Mouse (Mus musculus): Measurements from ENCODE around the gene Lrrc4. TPM values are rescaled to one million over a fixed set of nuclear protein-coding genes. Genes with fewer than 3 reads are reported as not detected.

Gene Lrrc4
- total and polyA plus RNA-seq, 3 experiments, result 0.11 TPM; not detected in 2

DNA sequence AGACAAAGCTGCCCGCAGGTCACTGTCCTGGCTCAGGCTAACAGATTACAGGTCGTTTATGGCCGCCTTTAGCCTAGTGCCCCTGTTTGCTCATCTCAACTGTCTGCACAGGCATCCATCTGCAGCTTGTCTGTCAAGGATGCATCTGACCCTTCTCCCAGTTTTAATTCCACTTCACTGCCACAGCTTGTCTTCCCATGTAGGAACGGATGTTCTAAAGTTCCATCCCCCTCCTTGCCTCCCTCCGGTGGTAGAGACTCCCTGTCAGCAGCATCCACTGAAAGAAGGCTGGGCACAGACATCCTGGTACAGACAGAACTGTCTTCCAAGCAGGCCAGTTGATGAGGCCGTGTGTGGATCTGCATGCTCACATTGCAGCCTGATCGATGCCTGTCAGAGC lies 20.8 kb upstream of the Lrrc4 start:
- H3K4me3 ChIP-seq (ENCODE audit: low read depth, low read length), result no peak overlapping the region
- peaks cover 16% of the 10 kb centered on the region for H3K4me1 ChIP-seq (ENCODE audit: insufficient read depth, low read depth, low read length)
- no peaks in the 10 kb centered on the region for H3K27me3 ChIP-seq (ENCODE audit: insufficient read depth, low read length)
- peaks cover 80% of the 10 kb centered on the region for H3K36me3 ChIP-seq (replicated peaks)
- no peak for TF ChIP-seq TAL1 (conservative IDR thresholded peaks at IDR 0.05; ENCODE audit: low read depth, low read length)
- TF ChIP-seq GATA2 (IDR thresholded peaks at IDR 0.05; ENCODE audit: borderline replicate concordance, low read depth, low read length), result no peak
- ATAC-seq (ENCODE audit: extremely low read depth, insufficient number of reproducible peaks, low FRiP score, poor library complexity, severe bottlenecking), result no peak
- no peaks in the 10 kb centered on the region for H3K9me3 ChIP-seq (replicated peaks)
- DNase-seq (ENCODE audit: low spot score), result no peak

DNA sequence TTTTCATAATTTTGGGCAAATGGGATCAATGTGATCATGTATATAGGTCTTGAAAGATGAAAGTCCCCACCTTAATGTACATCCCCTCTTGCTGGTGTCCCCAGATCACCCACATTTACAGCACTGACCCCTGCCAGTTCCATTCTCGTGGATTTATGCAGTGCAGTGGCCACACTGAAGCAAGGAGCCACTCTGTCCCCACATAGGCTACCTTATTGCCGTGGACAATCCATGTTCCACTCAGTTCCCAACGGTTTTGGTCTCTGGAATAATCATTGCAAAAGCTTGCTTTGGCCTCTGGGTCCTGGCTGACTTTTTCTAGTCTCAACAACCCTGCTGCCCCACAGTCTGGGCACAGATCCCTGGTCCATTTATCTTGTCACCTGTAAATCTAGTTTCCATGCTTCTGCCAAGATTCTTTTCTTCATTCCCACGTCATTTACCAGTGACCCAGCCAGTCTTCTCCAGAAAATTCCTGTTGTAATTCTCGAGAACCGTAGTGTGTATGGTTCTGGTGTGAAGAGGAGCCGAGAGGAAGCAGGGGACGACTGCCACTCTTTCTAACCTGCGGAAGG lies 18.9 kb upstream of the Lrrc4 start:
- TF ChIP-seq GATA1 (IDR thresholded peaks at IDR 0.05; ENCODE audit: borderline replicate concordance, low read length), result no peak
- TF ChIP-seq GATA2 (IDR thresholded peaks at IDR 0.05; ENCODE audit: borderline replicate concordance, low read depth, low read length), result no peak
- no peak for TF ChIP-seq POLR2AphosphoS5 (IDR thresholded peaks at IDR 0.05; ENCODE audit: insufficient replicate concordance, low read depth, low read length)
- no peak for TF ChIP-seq CTCF (IDR thresholded peaks at IDR 0.05; ENCODE audit: low read depth, low read length)
- no peak for TF ChIP-seq TAL1 (conservative IDR thresholded peaks at IDR 0.05; ENCODE audit: low read depth, low read length)
- Histone ChIP-seq H3K36me3 (replicated peaks) (peaks cover 73% of the 10 kb centered on the region), H3K27me3 (ENCODE audit: insufficient read depth, low read length) (no peaks in the 10 kb centered on the region), H3K4me1 (ENCODE audit: insufficient read depth, low read depth, low read length) (peaks cover 4% of the 10 kb centered on the region; the same call in 1 of the 2 replicates), H3K4me3 (ENCODE audit: low read depth, low read length) (no peak overlapping the region), H3K9me3 (replicated peaks) (no peaks in the 10 kb centered on the region)
- no peak for DNase-seq (ENCODE audit: low spot score)
- no peak for ATAC-seq (ENCODE audit: extremely low read depth, insufficient number of reproducible peaks, low FRiP score, poor library complexity, severe bottlenecking)

DNA sequence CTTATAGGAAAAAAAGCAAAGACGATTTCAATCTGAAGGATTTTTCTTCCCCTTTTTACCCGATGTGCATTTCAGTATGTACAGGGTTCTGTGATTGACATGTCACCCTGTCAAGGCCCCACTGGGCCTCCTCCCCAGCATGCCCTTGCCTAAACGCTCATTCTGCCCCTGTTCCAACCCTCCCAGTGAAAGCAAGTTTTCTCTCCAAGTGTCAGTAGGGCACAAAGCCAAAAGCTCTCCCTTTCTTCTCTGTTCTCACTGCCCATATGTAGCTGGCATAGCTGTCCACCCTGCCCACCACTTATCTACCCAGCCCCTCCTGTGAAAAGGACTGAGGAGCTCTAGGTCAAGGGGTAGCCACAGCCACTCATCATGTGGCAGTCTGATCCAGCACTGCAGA lies 17.8 kb upstream of the Lrrc4 start:
- DNase-seq (ENCODE audit: low spot score) (no peak), ATAC-seq (ENCODE audit: extremely low read depth, insufficient number of reproducible peaks, low FRiP score, poor library complexity, severe bottlenecking) (no peak)
- Histone ChIP-seq H3K27me3 (ENCODE audit: insufficient read depth, low read length) (no peaks in the 10 kb centered on the region), H3K36me3 (replicated peaks) (peaks cover 69% of the 10 kb centered on the region), H3K4me1 (ENCODE audit: insufficient read depth, low read depth, low read length) (peaks cover 4% of the 10 kb centered on the region; the same call in 1 of the 2 replicates), H3K4me3 (ENCODE audit: low read depth, low read length) (no peak overlapping the region), H3K9me3 (replicated peaks) (no peaks in the 10 kb centered on the region)
- TF ChIP-seq CTCF (IDR thresholded peaks at IDR 0.05; ENCODE audit: low read depth, low read length) (no peak), GATA2 (IDR thresholded peaks at IDR 0.05; ENCODE audit: borderline replicate concordance, low read depth, low read length) (no peak), POLR2AphosphoS5 (IDR thresholded peaks at IDR 0.05; ENCODE audit: insufficient replicate concordance, low read depth, low read length) (no peak), TAL1 (conservative IDR thresholded peaks at IDR 0.05; ENCODE audit: low read depth, low read length) (no peak), GATA1 (IDR thresholded peaks at IDR 0.05; ENCODE audit: borderline replicate concordance, low read length) (no peak)

DNA sequence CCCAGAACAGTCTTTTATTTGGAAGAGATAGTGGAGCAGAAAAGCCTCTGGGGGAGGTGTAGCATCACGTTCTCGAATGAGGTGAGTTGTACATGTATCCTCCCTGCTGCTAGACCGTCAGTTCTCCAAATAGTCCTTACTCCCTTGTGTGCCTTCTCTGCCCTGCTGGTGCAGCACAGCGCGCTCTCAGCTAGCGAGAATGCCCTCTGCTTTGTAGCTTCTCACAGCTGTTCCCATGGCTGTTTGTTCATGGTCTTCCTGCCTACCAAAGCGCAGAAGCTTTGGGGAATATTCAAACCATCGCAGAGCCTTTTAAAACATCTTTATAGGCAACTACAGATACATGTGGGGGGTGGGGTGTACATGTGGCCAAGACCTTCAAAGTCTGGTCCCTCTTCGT lies 17.3 kb upstream of the Lrrc4 start:
- DNase-seq (ENCODE audit: low spot score), result no peak
- no peak for ATAC-seq (ENCODE audit: extremely low read depth, insufficient number of reproducible peaks, low FRiP score, poor library complexity, severe bottlenecking)
- Histone ChIP-seq H3K9me3 (replicated peaks) (no peaks in the 10 kb centered on the region), H3K4me1 (ENCODE audit: insufficient read depth, low read depth, low read length) (peaks cover 4% of the 10 kb centered on the region; the same call in 1 of the 2 replicates), H3K4me3 (ENCODE audit: low read depth, low read length) (no peak overlapping the region), H3K36me3 (replicated peaks) (peaks cover 69% of the 10 kb centered on the region), H3K27me3 (ENCODE audit: insufficient read depth, low read length) (no peaks in the 10 kb centered on the region)
- TF ChIP-seq TAL1 (conservative IDR thresholded peaks at IDR 0.05; ENCODE audit: low read depth, low read length), result no peak
- no peak for TF ChIP-seq POLR2AphosphoS5 (IDR thresholded peaks at IDR 0.05; ENCODE audit: insufficient replicate concordance, low read depth, low read length)
- no peak for TF ChIP-seq CTCF (IDR thresholded peaks at IDR 0.05; ENCODE audit: low read depth, low read length)
- TF ChIP-seq GATA2 (IDR thresholded peaks at IDR 0.05; ENCODE audit: borderline replicate concordance, low read depth, low read length), result no peak
- no peak for TF ChIP-seq GATA1 (IDR thresholded peaks at IDR 0.05; ENCODE audit: borderline replicate concordance, low read length)

DNA sequence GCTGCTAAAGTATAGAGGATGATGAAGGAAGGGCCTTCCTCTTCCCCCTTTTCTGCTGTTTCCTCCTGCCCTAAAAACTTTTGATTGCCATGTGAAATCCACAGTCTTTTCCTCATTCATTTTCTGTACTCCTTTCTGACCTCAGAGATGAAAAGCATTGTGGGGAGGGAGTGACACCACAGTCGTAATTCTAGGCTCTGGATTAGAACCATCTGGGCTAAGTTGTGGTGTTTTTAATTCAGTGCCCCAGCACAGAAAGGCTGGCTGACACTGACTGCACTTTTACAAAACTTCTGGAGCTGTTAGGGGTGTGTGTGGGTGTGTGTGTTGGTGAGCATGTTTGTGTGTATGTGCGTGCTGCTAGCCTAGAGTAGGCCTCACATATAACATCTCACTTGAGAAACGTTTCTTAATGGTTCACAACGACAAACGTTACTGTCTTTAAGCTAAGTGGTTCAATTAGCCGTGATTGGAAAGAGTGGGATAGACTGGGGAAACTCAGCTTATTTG lies 16.8 kb upstream of the Lrrc4 start:
- Histone ChIP-seq H3K27me3 (ENCODE audit: insufficient read depth, low read length) (no peaks in the 10 kb centered on the region), H3K4me3 (ENCODE audit: low read depth, low read length) (no peak overlapping the region), H3K4me1 (ENCODE audit: insufficient read depth, low read depth, low read length) (peaks cover 4% of the 10 kb centered on the region; the same call in 1 of the 2 replicates), H3K36me3 (replicated peaks) (peaks cover 67% of the 10 kb centered on the region), H3K9me3 (replicated peaks) (no peaks in the 10 kb centered on the region)
- ATAC-seq (ENCODE audit: extremely low read depth, insufficient number of reproducible peaks, low FRiP score, poor library complexity, severe bottlenecking) (no peak), DNase-seq (ENCODE audit: low spot score) (no peak)
- TF ChIP-seq TAL1 (conservative IDR thresholded peaks at IDR 0.05; ENCODE audit: low read depth, low read length) (no peak), GATA1 (IDR thresholded peaks at IDR 0.05; ENCODE audit: borderline replicate concordance, low read length) (no peak), CTCF (IDR thresholded peaks at IDR 0.05; ENCODE audit: low read depth, low read length) (no peak), POLR2AphosphoS5 (IDR thresholded peaks at IDR 0.05; ENCODE audit: insufficient replicate concordance, low read depth, low read length) (no peak), GATA2 (IDR thresholded peaks at IDR 0.05; ENCODE audit: borderline replicate concordance, low read depth, low read length) (no peak)

DNA sequence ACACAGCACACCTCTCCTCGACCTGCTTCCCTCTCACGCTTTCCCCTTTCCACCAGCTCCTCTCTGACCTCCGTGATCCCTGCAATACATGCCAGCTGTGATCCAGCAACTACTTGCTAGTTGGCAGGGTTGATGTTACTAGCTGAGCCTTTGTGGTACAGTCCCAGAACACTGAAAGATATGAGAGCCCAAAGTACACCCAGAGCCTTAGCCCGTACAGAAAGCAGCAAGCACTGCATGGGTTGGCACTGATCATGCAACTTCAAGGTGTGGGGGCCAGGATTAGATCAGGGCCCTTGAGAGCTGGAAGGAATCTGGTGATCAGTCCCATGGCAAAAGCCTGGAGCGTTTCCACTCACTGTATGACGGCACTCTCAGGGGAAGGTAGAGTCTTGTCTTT lies 16.1 kb upstream of the Lrrc4 start:
- TF ChIP-seq CTCF (IDR thresholded peaks at IDR 0.05; ENCODE audit: low read depth, low read length), result no peak
- no peak for ATAC-seq (ENCODE audit: extremely low read depth, insufficient number of reproducible peaks, low FRiP score, poor library complexity, severe bottlenecking)
- no peak for DNase-seq (ENCODE audit: low spot score)

More for the DNA sequence above, 16.1 kb upstream of the Lrrc4 start:
- H3K9me3 ChIP-seq (replicated peaks), result no peaks in the 10 kb centered on the region
- H3K36me3 ChIP-seq (replicated peaks), result peaks cover 69% of the 10 kb centered on the region
- no peaks in the 10 kb centered on the region for H3K27me3 ChIP-seq (ENCODE audit: insufficient read depth, low read length)
- H3K4me3 ChIP-seq (ENCODE audit: low read depth, low read length), result no peak overlapping the region
- peaks cover 4% of the 10 kb centered on the region; the same call in 1 of the 2 replicates for H3K4me1 ChIP-seq (ENCODE audit: insufficient read depth, low read depth, low read length)
